Mouse (Mus musculus): Measurements from ENCODE around the gene Gm17622.

DNA sequence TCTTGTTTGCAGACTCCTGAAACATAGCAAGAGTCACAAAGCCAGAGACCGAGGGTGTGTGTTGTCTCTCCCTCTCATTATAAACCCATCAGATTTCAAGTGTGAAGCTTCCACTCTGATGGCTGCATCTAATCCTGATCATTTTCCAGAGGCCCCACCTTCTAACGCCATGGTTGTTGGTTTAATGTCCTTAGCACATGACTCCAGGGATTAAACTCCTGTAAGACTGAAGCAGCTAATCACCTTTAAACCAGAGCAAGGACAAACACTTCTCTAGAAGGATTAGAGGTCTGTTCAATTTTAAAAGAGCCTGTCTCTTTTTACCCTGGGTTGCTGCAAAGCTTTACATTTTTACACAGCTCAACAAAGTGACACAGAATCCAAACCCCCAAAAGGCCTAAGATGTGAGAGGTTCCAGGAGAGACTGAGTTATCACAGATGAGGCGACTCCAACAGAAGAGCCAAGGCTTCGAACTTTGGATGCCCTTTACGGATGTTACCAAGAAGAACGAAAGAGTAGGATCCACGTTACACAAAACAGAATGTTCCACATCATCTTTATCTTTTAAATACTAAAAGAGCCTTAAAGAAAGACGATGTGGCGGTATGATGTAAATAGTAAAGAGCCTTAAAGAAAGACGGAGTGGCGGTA lies 40.2 kb upstream of the Gm17622 start:
- TF ChIP-seq CTCF (IDR thresholded peaks at IDR 0.05; ENCODE audit: control insufficient read depth, insufficient read depth, low read length) (no peak), POLR2A (IDR thresholded peaks at IDR 0.05; ENCODE audit: borderline replicate concordance, control insufficient read depth, low read depth, low read length) (no peak)

All from bone marrow, adult 2 months (tissue).